Comparison of ENCODE assay signal across 8 mouse cellular contexts in the genomic region with DNA sequence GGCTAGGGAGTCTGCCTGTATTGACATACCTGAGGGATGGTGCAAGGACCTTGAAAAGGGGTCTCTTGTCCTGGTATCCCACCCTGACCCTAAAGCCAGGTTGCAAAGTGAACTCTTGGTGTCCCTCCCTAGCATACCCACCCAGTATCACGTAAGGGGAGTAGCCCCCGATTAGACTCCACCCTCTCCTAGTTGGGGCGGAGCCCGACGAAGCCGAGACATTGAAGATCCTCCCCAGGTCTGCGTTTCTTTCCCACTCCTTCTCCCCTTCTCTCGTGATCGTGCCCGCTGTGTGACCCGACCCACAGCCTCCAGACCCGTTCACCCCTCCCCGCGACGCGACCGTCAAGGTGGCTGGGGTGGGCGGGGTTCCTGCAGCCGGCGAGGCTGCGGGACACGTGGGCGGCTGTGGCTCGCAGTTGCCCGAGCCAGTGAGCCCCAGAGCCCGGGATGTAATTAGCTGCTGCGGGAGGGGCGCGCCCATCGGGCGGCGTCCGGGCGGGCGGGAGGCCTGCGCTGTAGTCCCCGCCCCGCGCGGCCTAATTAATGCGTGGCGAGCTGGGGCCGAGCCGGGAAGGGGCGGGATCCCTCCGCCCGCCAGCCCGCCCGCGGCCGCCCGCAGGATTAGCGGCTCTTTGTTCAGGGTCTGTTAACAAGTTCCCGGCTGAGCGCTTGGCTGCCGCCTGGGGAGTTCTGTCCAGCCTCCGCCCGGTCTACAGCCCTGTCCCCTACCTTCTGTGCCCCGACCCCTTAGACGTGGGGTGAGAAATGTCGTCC. TPM values are rescaled to one million over a fixed set of nuclear protein-coding genes. Genes with fewer than 3 reads are reported as not detected.
A peak's percentile ranks its signal among the peaks of the same experiment; 100 is the strongest.
DNase-seq lines count a peak whose midpoint lies in the region; ATAC-seq lines count a peak whose summit lies in the region.

No protein-coding gene starts in this region.

- no peaks in the 10 kb centered on the region; the same call in 1 of the 2 replicates for H3K27me3 ChIP-seq in forebrain, embryonic 15.5 days
- peaks cover 55% of the 10 kb centered on the region for H3K27me3 ChIP-seq in liver, embryonic 16.5 days (ENCODE audit: control insufficient read depth, insufficient read depth, low read depth, low read length)
- peaks cover 61% of the 10 kb centered on the region for H3K27me3 ChIP-seq in neural tube, embryonic 12.5 days (replicated peaks)

- peak overlapping the region; percentile 51 for H3K4me3 ChIP-seq in forebrain, embryonic 15.5 days
- peak overlapping the region; percentile 48 for H3K4me3 ChIP-seq in liver, embryonic 16.5 days (ENCODE audit: low read depth, low read length)
- H3K4me3 ChIP-seq in neural tube, embryonic 12.5 days, result peak overlapping the region; percentile 47

- intact Hi-C loops in gastrocnemius, postnatal 36 days (cut with DNase I), result loop anchor here (5.0 kb wide), 1 partner anchor 159 kb away; no protein-coding TSS in a partner anchor

- peaks cover 61% of the 10 kb centered on the region for H3K4me1 ChIP-seq in forebrain, embryonic 15.5 days
- peaks cover 3% of the 10 kb centered on the region; the same call in 1 of the 2 replicates for H3K4me1 ChIP-seq in liver, embryonic 16.5 days (ENCODE audit: control insufficient read depth, low read depth, low read length)
- H3K4me1 ChIP-seq in neural tube, embryonic 12.5 days, result peaks cover 41% of the 10 kb centered on the region

- DNase-seq in gastrocnemius, adult 18-20 months (ENCODE audit: low spot score), result peak; percentile 18
- no peak for DNase-seq in gastrocnemius, postnatal 36 days
- DNase-seq in adrenal gland, postnatal 10 days, result peak; percentile 58
- peak; percentile 15 for DNase-seq in induced T-regulatory cell, adult 2 months (ENCODE audit: low read depth)
- no peak for DNase-seq in adipocyte (ENCODE audit: low spot score)

- H3K4me2 ChIP-seq in forebrain, embryonic 15.5 days (replicated peaks), result peak overlapping the region; percentile 80
- peak overlapping the region; percentile 66 for H3K4me2 ChIP-seq in liver, embryonic 16.5 days (ENCODE audit: low read depth, low read length)
- peak overlapping the region; percentile 85 for H3K4me2 ChIP-seq in neural tube, embryonic 12.5 days (replicated peaks)

- WGBS in forebrain, embryonic 15.5 days, result 2% methylated on average over 61 of the region's 61 CpGs
- WGBS in liver, embryonic 16.5 days (ENCODE audit: insufficient replicate concordance), result under 1% methylated on average over 55 of the region's 61 CpGs
- WGBS in neural tube, embryonic 12.5 days, result under 1% methylated on average over 61 of the region's 61 CpGs

- peak overlapping the region; percentile 76 for H3K27ac ChIP-seq in forebrain, embryonic 15.5 days (replicated peaks)
- no peak overlapping the region for H3K27ac ChIP-seq in liver, embryonic 16.5 days (ENCODE audit: low read length)
- no peak overlapping the region for H3K27ac ChIP-seq in neural tube, embryonic 12.5 days

- no peaks in the 10 kb centered on the region for H3K9me3 ChIP-seq in forebrain, embryonic 15.5 days
- no peaks in the 10 kb centered on the region for H3K9me3 ChIP-seq in liver, embryonic 16.5 days (replicated peaks; ENCODE audit: control insufficient read depth, low read length)
- no peaks in the 10 kb centered on the region for H3K9me3 ChIP-seq in neural tube, embryonic 12.5 days

- peak; percentile 77 for ATAC-seq in forebrain, embryonic 15.5 days (replicated peaks)
- no peak for ATAC-seq in liver, embryonic 16.5 days (ENCODE audit: low read depth)
- peak; percentile 76 for ATAC-seq in neural tube, embryonic 12.5 days (ENCODE audit: low FRiP score, low read depth)

- peak overlapping the region; percentile 67 for H3K9ac ChIP-seq in forebrain, embryonic 15.5 days (replicated peaks)
- H3K9ac ChIP-seq in liver, embryonic 16.5 days (ENCODE audit: low read depth, low read length), result no peak overlapping the region; the same call in 1 of the 2 replicates
- H3K9ac ChIP-seq in neural tube, embryonic 12.5 days, result peak overlapping the region; percentile 57

- H3K36me3 ChIP-seq in forebrain, embryonic 15.5 days, result no peaks in the 10 kb centered on the region
- no peaks in the 10 kb centered on the region for H3K36me3 ChIP-seq in liver, embryonic 16.5 days (ENCODE audit: control insufficient read depth, insufficient read depth)
- H3K36me3 ChIP-seq in neural tube, embryonic 12.5 days, result no peaks in the 10 kb centered on the region

RNA-seq across cellular contexts. Expression of a gene that starts 6.7 kb away (rescaled TPM):
- 1 to 10 TPM; 7.6 to 7.8 TPM for total RNA-seq in gastrocnemius, adult 18-20 months (2021)
- total RNA-seq in gastrocnemius, postnatal 36 days (2021), result 1 to 10 TPM; 7.1 to 8.6 TPM
- 1 to 10 TPM; 6.5 to 8.8 TPM for total RNA-seq in adrenal gland, postnatal 10 days (2021)
- polyA plus RNA-seq in forebrain, embryonic 15.5 days (2015; fragmentation: Nextera tagmentation; extraction: Ambion mirVana), result 16.6 and 16.9 TPM in 2 replicates
- polyA plus RNA-seq in liver, embryonic 16.5 days (2015; fragmentation: Nextera tagmentation; extraction: Ambion mirVana), result 0.29 and 0.66 TPM in 2 replicates
- 5.9 and 7.7 TPM in 2 replicates for polyA plus RNA-seq in neural tube, embryonic 12.5 days (2016; fragmentation: Nextera tagmentation; extraction: Ambion mirVana)

Comparison
In these comparisons a context has a peak if more than half of its experiments do, and no peak if none do; other contexts are left out.
1. DNase-seq: peak in gastrocnemius, adult 18-20 months (single experiment), adrenal gland, postnatal 10 days (single experiment) and induced T-regulatory cell, adult 2 months (single experiment); none in gastrocnemius, postnatal 36 days (0 of 2) and adipocyte (single experiment).
2. Peak in every context shown above with its lines, with median percentiles within 50 percentile points of each other: H3K4me2 ChIP-seq and H3K4me3 ChIP-seq.